Mouse (Mus musculus) ES-E14 (cell line): ENCODE measurements around the gene Olfr970. TPM values are rescaled to one million over a fixed set of nuclear protein-coding genes. Genes with fewer than 3 reads are reported as not detected.
"Not testable (repeated sequence)": the region's sequence is repeated elsewhere in the genome, so short reads cannot be mapped to it uniquely, and the experiment has no call there.

Source experiments
- DNase-seq: peaks from one replicate; pipeline ENCODE4 v3.0.0-alpha.2; 2013; ENCODE audit warnings: low read depth, low spot score
- H3K27ac ChIP-seq: 2 replicates; pipeline ENCODE4 v1.5.1; 2012; ENCODE audit warnings: low read depth, mild to moderate bottlenecking, low read length, moderate library complexity, mixed read lengths; ENCODE audit not compliant: poor library complexity, insufficient read depth, severe bottlenecking
- H3K36me3 ChIP-seq: 2 replicates; pipeline ENCODE4 v1.6.1; 2012; ENCODE audit warnings: mild to moderate bottlenecking, low read length, moderate library complexity, mixed read lengths; ENCODE audit not compliant: control insufficient read depth, poor library complexity, insufficient read depth, severe bottlenecking
- H3K4me1 ChIP-seq, 2 experiments: fragments of 150-350 bp in 1 of 2; sonication (generic) in 1 of 2; 2 replicates each; pipeline ENCODE4 v1.6.1; 2012; ENCODE audit warnings: low read length in 2 of 2, mild to moderate bottlenecking in 1 of 2, mixed read lengths in 1 of 2; ENCODE audit not compliant: control insufficient read depth in 2 of 2, insufficient read depth in 2 of 2, poor library complexity in 1 of 2
- H3K4me3 ChIP-seq, 2 experiments: fragments of 150-350 bp in 1 of 2; sonication (generic) in 1 of 2; 2 replicates each; pipeline ENCODE4 v1.5.1; 2012; ENCODE audit warnings: low read length in 2 of 2, low read depth in 1 of 2, mild to moderate bottlenecking in 1 of 2, mixed read lengths in 1 of 2; ENCODE audit not compliant: insufficient read depth in 1 of 2, poor library complexity in 1 of 2, severe bottlenecking in 1 of 2
- H3K9ac ChIP-seq: 2 replicates; pipeline ENCODE4 v1.6.1; 2012; ENCODE audit warnings: low read depth, mild to moderate bottlenecking, low read length, mixed read lengths; ENCODE audit not compliant: poor library complexity, insufficient read depth, severe bottlenecking
- H3K9me3 ChIP-seq: fragments of 150-350 bp; sonication (generic); 2 replicates; pipeline ENCODE4 v1.6.1; 2012; ENCODE audit warnings: low read depth, mild to moderate bottlenecking, low read length; ENCODE audit not compliant: control insufficient read depth, insufficient read depth
- CHD2 ChIP-seq: IDR thresholded peaks from 2 replicates; pipeline ENCODE4 v1.6.1; 2014; ENCODE audit warnings: mild to moderate bottlenecking, low read depth, low read length, inconsistent platforms
- HCFC1 ChIP-seq: IDR thresholded peaks from 2 replicates; pipeline ENCODE4 v1.6.1; 2012; ENCODE audit warnings: low read length, inconsistent platforms, borderline replicate concordance; ENCODE audit not compliant: insufficient read depth
- MAFK ChIP-seq: IDR thresholded peaks from 2 replicates; pipeline ENCODE4 v1.6.1; 2014; ENCODE audit warnings: mild to moderate bottlenecking, low read depth, low read length, inconsistent platforms; ENCODE audit not compliant: insufficient read depth
- ZC3H11A ChIP-seq: IDR thresholded peaks from 2 replicates; pipeline ENCODE4 v1.6.1; 2012; ENCODE audit warnings: low read depth, mild to moderate bottlenecking, inconsistent platforms, low read length, borderline replicate concordance
- ZNF384 ChIP-seq: IDR thresholded peaks from 2 replicates; pipeline ENCODE4 v1.6.1; 2012; ENCODE audit warnings: low read depth, low read length, inconsistent platforms
- in situ Hi-C, 2 experiments: fragments of 600-800 bp; cut with MboI; formaldehyde crosslinking; loops; one replicate each; pipeline ENCODE4 v1.15.1; 2025; ENCODE audit warnings: low sequenced_read_pairs in 2 of 2, inconsistent platforms in 1 of 2; ENCODE audit not compliant: unreplicated experiment in 2 of 2
- total RNA-seq: library from RNA; depleted of rRNA; stranded (reverse); fragments of 300-350 nt; gene quantifications from 2 replicates; pipeline ENCODE4 v1.2.3, GENCODE M21; 2012; rRNA removed

Olfr970 gene
- total RNA-seq = not detected in 2 replicates

DNA sequence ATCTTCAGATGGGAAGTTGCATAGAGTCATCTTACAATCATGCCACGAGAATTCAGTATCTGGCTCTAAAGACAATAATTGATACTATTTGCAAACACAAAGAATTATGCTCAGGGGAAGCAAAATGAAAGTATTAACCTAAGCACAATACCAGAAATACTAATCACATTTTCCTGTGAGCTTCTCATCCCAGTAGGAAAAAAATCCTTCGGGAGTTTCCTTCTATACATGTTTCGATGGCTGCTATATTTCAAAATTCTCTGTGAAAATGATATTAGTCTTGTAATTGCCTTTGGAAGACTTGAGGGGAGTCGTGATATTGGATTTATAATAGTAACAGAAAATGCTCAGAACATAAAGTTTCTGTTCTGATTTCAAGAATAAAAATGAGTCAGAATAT, at the start of gene Olfr970:
TSS of gene Olfr970 (plus strand) at position 301 of the 400 bp plus-strand sequence.
- Histone ChIP-seq H3K4me1 (no peaks in the 10 kb centered on the region), H3K9ac (no peak within 1 kb of the TSS), H3K27ac (no peak within 1 kb of the TSS), H3K36me3 (no peaks in the 10 kb centered on the region), H3K9me3 (no peaks in the 10 kb centered on the region), H3K4me3 (no peak within 1 kb of the TSS)
- in situ Hi-C loops = no loop called here
- no peak for TF ChIP-seq CHD2
- no peak for TF ChIP-seq ZNF384
- TF ChIP-seq ZC3H11A = no peak
- no peak for TF ChIP-seq HCFC1
- no peak for TF ChIP-seq MAFK
- DNase-seq = no peak

DNA sequence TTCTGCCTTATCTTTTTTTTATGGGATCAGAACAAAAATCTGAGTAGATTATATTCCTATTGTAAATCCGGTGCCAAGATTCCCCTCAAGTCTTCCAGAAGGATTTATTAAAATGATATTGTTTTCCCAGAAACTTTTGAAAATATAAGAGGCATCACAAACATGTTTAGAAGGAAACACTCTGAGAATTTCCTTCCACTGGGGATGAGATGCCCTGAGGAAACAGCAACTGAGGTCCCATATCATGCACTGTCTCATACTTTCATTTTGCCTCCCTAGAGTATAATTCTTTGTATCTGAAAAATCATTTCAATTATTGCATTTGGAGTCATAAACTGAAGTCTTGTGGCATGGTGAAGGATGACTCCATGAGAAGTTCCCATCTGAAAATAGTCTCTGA, 25.5 kb upstream of the Olfr970 start, which contains the start of gene Olfr968:
TSS of gene Olfr968 (minus strand) at position 101 of the 400 bp plus-strand sequence.
- H3K9ac ChIP-seq = no peak within 1 kb of the TSS
- H3K36me3 ChIP-seq = no peaks in the 10 kb centered on the region
- H3K4me1 ChIP-seq = no peaks in the 10 kb centered on the region
- DNase-seq = no peak
- TF ChIP-seq MAFK (no peak), CHD2 (no peak), ZNF384 (no peak), HCFC1 (no peak), ZC3H11A (no peak)
- H3K4me3 ChIP-seq = no peak within 1 kb of the TSS
- no peaks in the 10 kb centered on the region for H3K9me3 ChIP-seq
- H3K27ac ChIP-seq = no peak within 1 kb of the TSS
- in situ Hi-C loops = no loop called here

DNA sequence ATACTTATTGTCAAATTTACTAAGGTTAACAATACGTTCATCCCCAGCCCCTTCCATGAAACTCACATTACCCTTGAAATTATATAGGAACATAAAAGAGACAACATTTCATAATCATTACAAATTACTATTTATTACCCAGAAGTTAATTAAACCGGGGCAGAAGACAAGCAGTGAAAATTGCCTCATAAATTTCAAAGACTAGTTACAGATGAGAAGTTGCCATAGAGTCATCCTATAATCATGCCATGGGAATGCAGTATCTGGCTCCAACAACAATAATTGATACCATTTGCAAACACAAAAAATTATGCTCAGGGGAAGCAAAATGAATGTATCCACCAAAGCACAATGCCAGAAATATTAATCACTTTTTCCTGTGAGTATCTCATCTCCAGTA, 18.1 kb upstream of the Olfr970 start, which contains the start of gene Olfr969:
TSS of gene Olfr969 (plus strand) at position 388 of the 400 bp plus-strand sequence.
- Histone ChIP-seq H3K36me3 (no peaks in the 10 kb centered on the region), H3K9ac (no peak within 1 kb of the TSS), H3K4me1 (no peaks in the 10 kb centered on the region), H3K9me3 (no peaks in the 10 kb centered on the region), H3K4me3 (no peak within 1 kb of the TSS), H3K27ac (no peak within 1 kb of the TSS)
- no peak for DNase-seq
- TF ChIP-seq CHD2 (no peak), HCFC1 (no peak), ZC3H11A (no peak)
- in situ Hi-C loops = no loop called here

DNA sequence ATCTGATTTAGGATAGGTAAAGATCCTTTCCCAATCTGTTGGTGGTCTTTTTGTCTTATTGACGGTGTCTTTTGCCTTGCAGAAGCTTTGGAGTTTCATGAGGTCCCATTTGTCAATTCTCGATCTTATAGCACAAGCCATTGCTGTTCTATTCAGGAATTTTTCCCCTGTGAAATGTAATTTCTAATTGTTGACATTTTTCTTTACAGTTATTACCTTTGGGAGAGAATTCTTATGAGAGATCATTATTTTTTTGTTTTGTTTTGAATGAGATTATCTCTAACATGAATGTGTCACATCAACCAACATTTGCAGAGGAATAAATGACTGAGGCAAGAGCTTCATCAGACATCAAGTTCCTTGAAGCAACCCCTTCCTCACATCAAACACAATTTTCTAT, 27.9 kb downstream of the Olfr970 start, which contains the start of gene Olfr971:
TSS of gene Olfr971 (plus strand) at position 301 of the 400 bp plus-strand sequence.
- DNase-seq, H3K27ac ChIP-seq, H3K9me3 ChIP-seq, H3K4me1 ChIP-seq, in situ Hi-C loops, H3K36me3 ChIP-seq, H3K9ac ChIP-seq, H3K4me3 ChIP-seq: not testable (repeated sequence)

DNA sequence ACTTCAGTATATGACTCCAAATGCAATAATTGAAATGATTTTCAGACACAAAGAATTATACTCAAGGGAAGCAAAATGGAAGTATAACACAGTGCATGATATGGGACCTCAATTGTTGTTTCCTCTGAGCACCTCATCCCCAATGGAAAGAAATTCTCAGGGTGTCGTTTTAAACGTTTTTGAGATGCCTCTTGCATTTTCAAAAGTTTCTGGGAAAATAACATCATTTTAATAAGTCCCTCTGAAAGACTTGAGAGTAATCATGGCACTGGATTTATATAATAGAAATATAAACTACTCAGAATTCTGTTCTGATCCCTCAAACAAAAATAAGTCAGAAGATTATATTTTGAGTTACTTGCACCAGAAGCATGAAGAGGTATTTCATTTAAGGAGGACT, 57.5 kb downstream of the Olfr970 start, which contains the start of gene Olfr972:
TSS of gene Olfr972 (plus strand) at position 301 of the 400 bp plus-strand sequence.
- H3K4me1 ChIP-seq = no peaks in the 10 kb centered on the region; a peak in 1 of 4 replicates
- no peak within 1 kb of the TSS for H3K9ac ChIP-seq
- no peak within 1 kb of the TSS for H3K4me3 ChIP-seq
- no peak for TF ChIP-seq ZNF384
- TF ChIP-seq CHD2 = no peak
- TF ChIP-seq ZC3H11A = no peak
- TF ChIP-seq MAFK = no peak
- TF ChIP-seq HCFC1 = no peak
- in situ Hi-C loops = no loop called here
- H3K27ac ChIP-seq = no peak within 1 kb of the TSS
- no peaks in the 10 kb centered on the region for H3K9me3 ChIP-seq
- no peak for DNase-seq
- no peaks in the 10 kb centered on the region for H3K36me3 ChIP-seq

Other genes with a start within 250 kb of the Olfr970 start
- not detected in 2 replicates for gene Olfr959, start 233.3 kb upstream of the Olfr970 start, total RNA-seq
- 0.74 and 2.0 TPM in 2 replicates for gene AW551984, start 204.5 kb upstream of the Olfr970 start, total RNA-seq
- not detected in 2 replicates for gene Olfr148, start 198.2 kb upstream of the Olfr970 start, total RNA-seq
- not detected in 2 replicates for gene Olfr960, start 187.5 kb upstream of the Olfr970 start, total RNA-seq
- gene Olfr961, start 163.8 kb upstream of the Olfr970 start, total RNA-seq = not detected in 2 replicates
- gene Olfr963, start 141.7 kb upstream of the Olfr970 start, total RNA-seq = not detected in 2 replicates
- gene Olfr149, start 101.7 kb upstream of the Olfr970 start, total RNA-seq = not detected in 2 replicates
- gene Olfr965, start 97.5 kb upstream of the Olfr970 start, total RNA-seq = not detected in 2 replicates
- gene Olfr150, start 77.9 kb upstream of the Olfr970 start, total RNA-seq = not detected in 2 replicates
- not detected in 2 replicates for gene Olfr967, start 62.6 kb upstream of the Olfr970 start, total RNA-seq
- gene Olfr968, start 25.6 kb upstream of the Olfr970 start, total RNA-seq = 0.05 TPM in 1 of 2 replicates, not detected in the other
- gene Olfr969, start 17.9 kb upstream of the Olfr970 start, total RNA-seq = not detected in 2 replicates
- not detected in 2 replicates for gene Olfr971, start 28.0 kb downstream of the Olfr970 start, total RNA-seq
- gene Olfr972, start 57.6 kb downstream of the Olfr970 start, total RNA-seq = not detected in 2 replicates
- gene Olfr229, start 98.5 kb downstream of the Olfr970 start, total RNA-seq = not detected in 2 replicates
- not detected in 2 replicates for gene Olfr974, start 128.6 kb downstream of the Olfr970 start, total RNA-seq
- not detected in 2 replicates for gene Olfr975, start 143.2 kb downstream of the Olfr970 start, total RNA-seq
- not detected in 2 replicates for gene Olfr976, start 152.3 kb downstream of the Olfr970 start, total RNA-seq
- gene Olfr978, start 183.3 kb downstream of the Olfr970 start, total RNA-seq = not detected in 2 replicates
- gene Olfr979, start 194.6 kb downstream of the Olfr970 start, total RNA-seq = 0.13 TPM in 1 of 2 replicates, not detected in the other
- gene Olfr980, start 200.7 kb downstream of the Olfr970 start, total RNA-seq = 0.16 TPM in 1 of 2 replicates, not detected in the other
- not detected in 2 replicates for gene Olfr981, start 212.6 kb downstream of the Olfr970 start, total RNA-seq